Mouse (Mus musculus) regulatory T cell (primary cell): ENCODE data around the gene Fis1.

Experiments used
- in situ Hi-C: fragments of 300-600 bp; cut with MboI, MseI; formaldehyde crosslinking; loops from one replicate; pipeline ENCODE4 v1.15.1; 2025; ENCODE audit warnings: high pct_unique_total_duplicates

Fis1 gene

DNA sequence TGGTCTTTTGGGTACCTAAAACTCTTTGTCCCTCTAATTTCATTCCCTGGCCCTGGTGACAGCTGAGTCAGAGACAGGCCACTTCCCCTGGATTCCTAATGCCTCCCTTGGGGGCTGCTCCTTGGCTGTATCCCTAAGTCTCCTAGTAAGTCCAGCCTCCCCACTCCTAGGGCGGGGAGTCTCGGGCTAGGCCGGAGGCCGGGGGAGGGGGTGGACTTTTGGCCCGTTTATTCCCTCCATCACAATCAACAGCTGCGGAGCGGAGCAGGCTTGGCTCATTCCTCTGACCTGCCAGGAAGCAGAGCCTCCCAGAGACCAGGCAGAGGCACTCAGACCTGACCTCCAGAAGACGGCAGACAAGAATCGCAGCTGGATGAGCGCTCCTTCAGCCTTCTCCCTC, 14.5 kb downstream of the Fis1 start:
- in situ Hi-C loops = no loop called here

DNA sequence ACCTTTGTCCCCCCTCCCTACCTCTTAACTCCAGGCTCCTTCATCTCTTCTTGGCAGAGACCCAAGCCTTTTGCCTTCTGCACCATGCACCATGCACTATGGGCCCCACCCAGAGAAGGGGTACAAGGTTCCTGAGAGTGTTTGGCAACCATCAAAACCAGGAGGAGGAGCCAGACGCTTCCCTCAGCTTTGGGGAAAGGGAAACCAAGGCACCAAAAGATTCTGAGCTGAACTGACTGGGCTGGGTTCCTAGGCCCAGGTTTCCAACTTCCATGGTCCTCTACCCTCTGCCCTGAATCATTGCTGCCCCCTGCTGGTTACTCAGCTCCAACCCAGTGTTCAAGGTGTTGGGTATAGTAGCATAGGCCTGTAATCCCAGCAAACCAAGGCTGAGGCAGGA, 17.6 kb downstream of the Fis1 start:
- in situ Hi-C loops = loop anchor here (10.0 kb wide), 1 partner anchor 46 kb away; no protein-coding TSS in a partner anchor

DNA sequence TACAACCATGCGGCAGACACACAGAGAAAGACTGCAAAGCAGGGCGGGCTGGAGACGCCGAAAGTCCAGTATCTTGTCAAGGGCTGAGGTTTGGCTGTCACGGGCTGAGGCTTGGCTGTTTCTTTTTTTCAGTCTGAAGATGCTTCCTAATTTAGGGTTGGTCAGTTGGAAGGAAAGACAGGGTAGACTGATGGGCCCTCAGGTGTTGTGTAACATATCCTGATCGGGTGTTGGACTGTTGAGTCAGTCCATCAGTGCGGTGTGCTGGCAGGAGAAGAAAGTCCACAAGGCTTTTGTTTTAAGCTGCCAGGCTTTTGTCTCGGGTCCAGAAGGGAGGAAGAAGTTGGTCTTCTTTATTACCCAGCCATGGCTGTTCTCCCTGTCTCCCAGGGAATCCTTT, 20.6 kb downstream of the Fis1 start:
- in situ Hi-C loops = loop anchor here (10.0 kb wide), 1 partner anchor 49 kb away; no protein-coding TSS in a partner anchor

DNA sequence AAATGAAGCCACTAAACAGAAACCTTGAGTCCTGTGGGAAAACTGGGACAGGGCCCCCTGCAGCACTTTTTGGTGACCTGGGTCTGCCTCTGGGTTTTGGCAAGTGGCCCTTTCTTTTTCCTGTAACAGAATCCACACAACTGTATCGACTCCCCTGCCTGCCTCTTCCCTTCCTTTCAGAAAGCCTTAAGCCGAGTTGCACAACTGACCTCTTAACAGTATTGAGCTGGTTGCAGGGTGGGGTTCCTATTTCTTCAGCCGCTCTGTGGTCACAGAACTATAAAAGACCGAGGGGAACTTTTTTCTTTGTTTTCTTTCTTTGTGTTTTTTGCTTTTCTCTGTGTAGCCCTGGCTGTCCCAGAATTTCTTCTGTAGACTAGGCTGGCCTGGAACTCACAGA, 24.7 kb downstream of the Fis1 start:
- in situ Hi-C loops = loop anchor here (10.0 kb wide), 1 partner anchor 53 kb away; no protein-coding TSS in a partner anchor

DNA sequence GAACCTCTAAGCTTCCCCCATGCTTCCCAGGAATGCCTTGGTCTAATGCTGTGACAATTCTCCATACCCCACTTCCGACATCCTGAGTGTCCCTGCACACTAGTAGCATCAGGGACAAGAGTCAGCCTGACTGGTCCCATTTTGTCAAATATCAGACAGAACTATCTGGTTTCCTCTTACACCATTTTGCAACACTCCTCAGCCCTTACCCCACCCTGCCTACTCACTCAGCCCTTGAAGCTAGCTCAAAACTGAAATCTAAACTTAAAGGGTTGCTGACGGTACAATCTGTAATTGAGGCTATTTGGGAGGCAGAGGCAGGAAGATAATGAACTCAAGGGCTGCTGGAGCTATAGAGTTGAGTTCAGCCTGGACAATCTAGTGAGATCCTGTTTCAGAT, 26.7 kb downstream of the Fis1 start:
- in situ Hi-C loops = loop anchor here (10.0 kb wide), 1 partner anchor 55 kb away; no protein-coding TSS in a partner anchor

DNA sequence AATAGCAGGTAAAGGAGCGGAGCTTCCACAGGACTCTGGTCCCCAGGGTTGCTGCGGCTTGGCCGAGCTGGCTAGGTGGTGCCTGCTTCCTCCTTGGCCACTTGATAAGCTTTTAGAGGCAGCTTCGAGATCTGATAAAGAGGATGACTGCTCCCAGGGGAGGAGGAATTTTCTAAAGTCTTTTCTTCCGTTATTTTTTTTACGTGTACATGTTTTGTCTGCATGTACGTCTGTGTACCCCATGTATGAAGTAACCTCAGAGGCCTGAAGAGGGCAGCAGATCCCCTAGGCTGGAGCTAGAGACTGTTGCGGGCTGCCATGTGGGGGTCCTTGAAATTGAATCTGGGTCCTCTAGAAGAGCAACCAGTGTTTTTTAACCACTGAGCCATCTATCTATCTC, 27.9 kb downstream of the Fis1 start:
- in situ Hi-C loops = no loop called here

DNA sequence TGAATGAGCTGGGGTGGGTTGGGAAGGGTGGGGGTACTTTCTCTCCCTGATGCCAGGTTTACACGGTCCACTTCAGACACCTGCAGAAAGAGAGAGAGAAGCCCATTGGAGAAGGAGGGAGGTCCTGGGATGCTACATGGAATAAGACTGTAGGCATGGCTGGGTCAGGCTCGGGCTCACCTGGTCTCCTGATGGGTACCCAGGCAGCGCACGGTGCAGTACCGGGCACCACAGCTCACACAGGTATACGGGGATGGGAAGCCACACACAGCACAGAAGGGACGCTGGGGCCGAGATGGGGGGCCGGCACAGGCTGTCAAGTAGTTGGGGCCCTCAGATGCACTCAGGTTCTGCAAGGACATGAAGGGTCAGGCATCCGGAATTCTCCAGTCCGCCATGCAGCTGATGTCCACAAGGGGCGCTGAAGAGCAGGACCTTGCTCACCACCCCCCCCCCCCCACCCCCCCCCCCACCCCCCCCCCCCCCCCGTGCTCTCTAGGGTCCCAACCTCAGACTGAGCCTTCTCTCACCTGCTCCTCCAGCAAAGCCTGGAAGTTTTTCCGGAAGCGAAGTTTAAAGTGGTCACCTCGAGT, 29.4 kb downstream of the Fis1 start:
- in situ Hi-C loops = no loop called here

DNA sequence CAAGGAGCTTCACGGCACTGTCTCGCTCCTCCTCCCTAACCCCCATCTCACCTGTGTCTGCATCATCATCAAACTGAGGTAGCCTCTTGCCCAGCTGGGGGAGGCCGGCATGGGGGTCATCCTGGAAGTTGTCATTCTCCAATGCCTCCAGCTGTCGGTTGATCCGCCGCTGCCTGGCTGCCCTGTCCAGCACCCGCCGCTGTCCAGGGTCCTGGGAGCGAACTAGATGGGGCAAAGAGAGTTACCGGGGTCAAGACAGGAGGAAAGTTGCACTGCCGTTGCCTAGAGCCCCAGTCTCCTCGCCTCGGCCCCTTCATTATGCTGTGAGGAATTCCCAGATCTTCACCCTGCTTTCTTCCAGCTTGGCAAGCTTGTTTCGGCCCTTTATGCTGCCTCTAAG, 31.8 kb downstream of the Fis1 start:
- in situ Hi-C loops = no loop called here

DNA sequence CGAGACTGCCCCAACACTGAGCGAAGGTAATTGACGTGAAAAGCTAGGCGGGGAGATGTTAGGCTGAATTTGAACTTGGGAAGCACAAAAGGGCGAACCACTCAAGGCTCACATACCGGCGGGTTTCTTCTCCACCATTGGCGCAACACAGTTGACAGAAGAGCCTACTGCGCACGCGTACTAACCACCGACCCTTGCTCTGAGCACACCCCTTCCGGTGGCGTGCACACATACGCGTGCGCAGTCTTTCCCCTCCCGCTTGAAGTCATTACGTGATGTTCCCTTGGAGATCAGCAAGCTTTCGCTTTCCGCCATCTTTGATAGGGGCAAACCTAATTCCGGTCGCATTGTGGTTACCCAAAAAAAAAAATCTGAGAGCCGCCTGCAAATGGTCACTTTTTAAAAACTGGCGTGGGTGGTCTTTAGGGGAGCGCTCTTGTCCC, 33.6 kb downstream of the Fis1 start, which contains the start of gene Plod3:
Plod3 (plus strand) TSS at position 325 of the 443 bp plus-strand sequence.
- in situ Hi-C loops = no loop called here

DNA sequence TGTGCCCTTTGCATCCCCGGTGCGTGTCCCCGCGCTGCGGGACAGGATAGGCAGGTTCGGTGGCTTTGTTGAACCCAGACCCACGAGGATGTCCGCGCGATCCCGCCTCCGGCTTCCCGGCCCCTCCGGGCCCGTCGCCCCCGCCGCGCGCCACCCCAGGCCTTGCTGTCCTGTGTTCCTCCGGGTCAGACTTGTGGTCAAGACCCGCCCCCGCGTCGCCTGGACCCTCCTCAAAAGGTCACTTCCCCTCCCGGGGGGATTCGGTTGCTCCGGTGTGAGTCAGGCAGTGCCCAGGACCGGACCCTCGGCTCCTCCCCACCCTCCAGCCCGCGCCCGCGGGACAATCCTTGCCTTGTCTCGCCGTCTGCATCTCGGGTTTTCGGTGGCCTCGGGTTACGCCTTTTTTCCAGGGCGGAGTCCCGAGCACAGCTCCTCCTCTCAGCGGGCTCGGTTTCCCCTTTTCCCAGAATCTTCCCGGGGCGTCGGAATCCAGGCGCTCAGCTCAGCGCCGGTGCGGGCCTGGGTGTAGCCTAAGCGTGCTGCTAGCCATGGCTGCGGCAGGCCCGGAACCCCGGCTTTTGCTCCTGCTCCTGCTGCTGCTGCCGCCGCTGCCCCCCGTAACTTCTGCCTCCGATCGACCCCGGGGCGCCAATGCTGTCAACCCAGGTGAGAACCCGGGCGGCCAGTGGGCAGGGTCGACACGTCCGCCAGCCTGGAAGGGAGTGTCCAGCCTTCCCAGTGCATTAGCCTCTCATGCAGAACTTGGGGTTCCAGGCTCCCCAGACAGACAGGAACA, 34.3 kb downstream of the Fis1 start:
- in situ Hi-C loops = no loop called here

DNA sequence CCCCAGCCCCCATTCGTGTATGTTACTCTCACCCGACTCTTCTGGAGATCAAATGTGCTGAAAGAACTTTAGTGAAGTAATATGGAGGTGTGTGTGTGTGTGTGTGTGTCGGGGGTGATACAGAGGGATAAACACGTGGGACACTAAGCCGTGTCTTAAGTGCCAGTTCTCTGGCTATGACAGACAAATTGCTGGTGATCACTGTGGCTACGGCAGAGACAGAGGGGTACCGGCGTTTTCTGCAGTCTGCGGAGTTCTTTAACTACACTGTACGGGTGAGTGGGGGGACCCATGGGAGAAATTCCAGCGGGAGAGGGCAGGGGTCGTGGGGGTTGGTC, 34.8 kb downstream of the Fis1 start, which contains the start of gene Znhit1:
Znhit1 (minus strand) TSS at position 88 of the 338 bp plus-strand sequence.
- in situ Hi-C loops = no loop called here

DNA sequence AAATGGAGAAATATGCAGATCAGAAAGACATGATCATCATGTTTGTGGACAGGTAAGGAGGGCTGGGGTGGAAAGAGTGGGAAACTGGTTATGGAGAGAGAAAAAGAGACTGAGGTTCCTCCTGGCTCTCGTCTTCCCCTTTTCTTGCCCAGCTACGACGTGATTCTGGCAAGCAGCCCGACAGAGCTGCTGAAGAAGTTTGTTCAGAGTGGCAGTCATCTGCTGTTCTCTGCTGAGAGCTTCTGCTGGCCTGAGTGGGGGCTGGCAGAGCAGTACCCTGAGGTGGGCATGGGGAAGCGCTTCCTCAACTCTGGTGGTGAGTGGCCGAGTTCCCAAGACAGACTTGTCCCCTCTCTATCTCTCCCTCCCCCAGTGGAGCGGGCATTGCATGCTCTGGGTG, 35.3 kb downstream of the Fis1 start:
- in situ Hi-C loops = no loop called here

DNA sequence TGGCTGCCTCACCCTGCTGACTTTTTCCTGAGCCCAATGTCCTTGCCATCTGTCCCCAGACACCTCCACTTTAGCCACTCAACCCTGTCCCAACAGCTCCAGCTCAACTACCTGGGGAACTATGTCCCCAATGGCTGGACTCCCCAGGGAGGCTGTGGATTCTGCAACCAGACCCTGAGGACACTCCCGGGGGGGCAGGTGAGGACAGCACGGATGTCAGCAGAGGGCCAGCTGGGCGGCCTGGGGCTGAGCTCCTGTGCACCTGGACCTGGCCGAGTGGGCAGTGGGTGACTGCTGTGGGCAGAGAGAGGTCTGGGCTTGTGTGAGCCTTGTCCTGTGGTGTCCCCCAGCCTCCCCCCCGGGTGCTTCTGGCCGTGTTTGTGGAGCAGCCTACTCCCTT, 36.7 kb downstream of the Fis1 start:
- in situ Hi-C loops = no loop called here

DNA sequence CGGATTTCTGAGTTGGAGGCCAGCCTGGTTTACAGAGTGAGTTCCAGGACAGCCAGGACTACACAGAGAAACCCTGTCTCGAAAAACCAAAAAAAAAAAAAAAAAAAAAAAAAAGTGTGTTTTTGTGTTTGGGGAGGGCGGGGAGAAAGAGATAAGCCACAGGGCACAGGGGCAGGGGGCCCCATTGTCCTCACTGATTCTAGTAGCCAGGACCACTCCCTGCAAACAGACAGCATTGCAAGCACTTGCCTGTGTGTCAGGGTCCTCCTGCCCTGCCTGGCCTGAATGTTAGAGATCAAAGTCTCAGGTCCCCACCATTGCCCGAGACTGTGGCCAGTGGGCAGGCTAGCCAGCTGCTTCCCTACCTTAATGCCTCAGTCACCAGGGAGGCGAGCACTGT, 46.4 kb downstream of the Fis1 start:
- in situ Hi-C loops = no loop called here

DNA sequence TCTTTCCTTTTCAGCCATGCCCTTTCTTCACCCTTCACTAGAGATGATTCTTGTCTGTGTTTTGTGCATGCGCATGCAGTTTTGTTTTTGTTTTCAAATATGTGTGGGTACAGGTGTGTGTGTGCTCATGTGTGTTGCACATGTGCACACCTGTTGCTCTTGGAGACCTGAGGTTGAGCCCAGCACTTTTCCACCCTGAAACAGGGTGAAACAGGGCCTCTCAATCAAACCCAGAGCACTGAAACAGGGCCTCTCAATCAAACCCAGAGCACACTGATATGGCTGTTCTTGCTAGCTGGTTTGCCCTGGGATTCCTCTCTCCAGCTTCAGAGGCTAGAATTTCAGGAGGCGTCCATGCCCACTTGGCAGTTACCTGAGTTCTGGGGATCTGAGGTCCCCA, 47.5 kb downstream of the Fis1 start:
- in situ Hi-C loops = no loop called here

DNA sequence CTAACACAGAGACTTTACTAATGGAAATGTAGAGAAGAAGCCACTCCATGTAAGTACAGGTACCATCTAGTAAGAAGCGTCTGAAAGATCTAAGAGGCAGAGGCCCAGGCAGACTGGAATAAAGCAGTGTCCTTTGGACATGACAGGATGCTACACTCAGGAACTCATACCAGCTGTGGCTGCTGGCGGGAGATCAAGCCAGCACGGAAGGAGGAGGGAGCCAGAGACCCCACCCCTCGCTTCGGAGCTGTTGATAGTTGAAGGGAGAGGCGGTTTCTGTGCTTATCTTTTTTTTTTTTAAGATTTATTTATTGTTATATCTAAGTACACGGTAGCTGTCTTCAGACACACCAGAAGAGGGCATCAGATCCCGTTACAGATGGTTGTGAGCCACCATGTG, 54.2 kb downstream of the Fis1 start:
- in situ Hi-C loops = no loop called here

DNA sequence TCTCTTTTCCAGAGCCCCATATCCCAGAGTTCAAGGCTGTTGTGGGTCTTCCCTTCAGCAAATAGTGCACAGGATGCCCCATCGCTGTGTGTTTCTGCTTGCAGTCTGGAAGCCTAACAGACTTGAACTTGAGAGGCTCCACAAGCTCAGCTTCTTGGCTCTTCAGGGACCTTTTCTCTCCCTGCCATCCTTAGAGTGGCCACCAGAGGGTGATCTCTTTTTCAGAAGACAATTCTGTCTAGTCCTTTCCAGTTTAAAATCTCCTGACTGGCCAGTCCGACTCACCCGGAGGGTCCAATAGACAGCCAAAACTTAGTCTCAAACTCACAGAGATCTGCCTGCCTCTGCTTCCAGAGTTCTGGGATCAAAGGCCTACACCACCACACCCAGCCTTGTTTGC, 56.9 kb downstream of the Fis1 start:
- in situ Hi-C loops = no loop called here

DNA sequence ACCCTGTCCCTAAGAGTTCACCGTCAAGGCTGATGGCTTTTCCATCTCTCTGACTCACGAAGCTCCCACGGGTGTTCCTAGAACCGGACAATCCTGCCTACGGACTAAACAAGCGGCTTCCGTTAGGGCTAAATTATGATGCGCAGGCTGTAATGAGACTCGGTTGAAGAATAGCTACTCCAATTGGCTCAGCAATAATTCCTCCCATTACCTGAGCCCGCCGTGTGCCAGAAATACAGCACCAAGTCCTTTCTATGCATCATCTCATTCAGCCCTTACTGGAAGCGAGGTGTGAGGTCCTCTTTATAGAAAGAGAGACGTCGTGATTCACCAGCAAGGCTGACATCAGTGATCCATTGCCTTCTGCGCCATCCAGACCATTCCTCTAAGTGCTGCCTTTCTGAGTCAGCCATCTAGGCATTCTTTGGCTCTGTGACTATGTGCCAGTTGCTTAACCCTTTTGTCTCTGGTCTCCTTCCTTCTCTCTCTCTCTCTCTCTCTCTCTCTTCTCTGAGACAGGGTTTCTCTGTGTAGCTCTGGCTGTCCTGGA, 59.4 kb downstream of the Fis1 start:
- in situ Hi-C loops = no loop called here
